Mouse (Mus musculus) CH12.LX (cell line): ENCODE data around the gene Agbl3. TPM values are rescaled to one million over a fixed set of nuclear protein-coding genes. Genes with fewer than 3 reads are reported as not detected.

Experiments
- DNase-seq: peaks from one replicate; pipeline ENCODE4 v3.0.0-alpha.2; 2013; ENCODE audit errors: extremely low read depth
- H3K27ac ChIP-seq: 2 replicates; pipeline ENCODE4 v1.5.1; 2012; ENCODE audit warnings: low read depth, mild to moderate bottlenecking, control low read depth, moderate library complexity; ENCODE audit not compliant: insufficient read depth
- H3K27me3 ChIP-seq: replicated peaks from 2 replicates; pipeline ENCODE3; 2012; ENCODE audit warnings: inconsistent platforms
- H3K36me3 ChIP-seq, 2 experiments: replicated peaks in 1 of 2; 2 replicates each; pipeline versions ENCODE3 to v1.6.1; 2012; ENCODE audit warnings: inconsistent platforms in 1 of 2, low read length in 1 of 2, mild to moderate bottlenecking in 1 of 2, mixed read lengths in 1 of 2, moderate library complexity in 1 of 2; ENCODE audit not compliant: control insufficient read depth in 1 of 2, insufficient read depth in 1 of 2
- H3K4me1 ChIP-seq, 2 experiments: 2 replicates each; pipeline ENCODE4 v1.6.1; 2012; ENCODE audit warnings: inconsistent platforms in 1 of 2, moderate library complexity in 1 of 2; ENCODE audit not compliant: insufficient read depth in 2 of 2, control insufficient read depth in 1 of 2
- H3K4me2 ChIP-seq: 2 replicates; pipeline ENCODE4 v1.6.1; 2012; ENCODE audit warnings: low read depth, mild to moderate bottlenecking, control low read depth; ENCODE audit not compliant: poor library complexity, insufficient read depth, severe bottlenecking
- H3K4me3 ChIP-seq, 3 experiments: fragments of 150-350 bp in 1 of 3; sonication (generic) in 1 of 3; replicated peaks in 1 of 3; 2 replicates each; pipeline versions ENCODE3 to v1.5.1; 2011 to 2012; ENCODE audit warnings: low read depth in 2 of 3, low read length in 2 of 3, mild to moderate bottlenecking in 2 of 3, moderate library complexity in 2 of 3, control low read depth in 1 of 3, improper control_type of control experiment in 1 of 3, inconsistent platforms in 1 of 3, mixed read lengths in 1 of 3; ENCODE audit not compliant: poor library complexity in 1 of 3
- H3K79me2 ChIP-seq: replicated peaks from 2 replicates; pipeline ENCODE4 v1.6.1; 2012; ENCODE audit warnings: mild to moderate bottlenecking, moderate library complexity; ENCODE audit not compliant: control insufficient read depth, poor library complexity, insufficient read depth, severe bottlenecking; ENCODE audit errors: extremely low read depth
- H3K9ac ChIP-seq: 2 replicates; pipeline ENCODE4 v1.6.1; 2012; ENCODE audit warnings: low read depth, mild to moderate bottlenecking, control low read depth, moderate library complexity; ENCODE audit not compliant: insufficient read depth
- H3K9me3 ChIP-seq: replicated peaks from 2 replicates; pipeline ENCODE3; 2012; ENCODE audit warnings: low read length, inconsistent platforms, mixed read lengths
- BHLHE40 ChIP-seq: IDR thresholded peaks from 2 replicates; pipeline ENCODE4 v1.6.1; 2011; ENCODE audit warnings: mild to moderate bottlenecking, low read depth, low read length, improper control_type of control experiment
- CHD1 ChIP-seq: IDR thresholded peaks from 2 replicates; pipeline ENCODE4 v1.6.1; 2012; ENCODE audit warnings: low read depth, low read length, improper control_type of control experiment, inconsistent platforms
- CHD2 ChIP-seq: IDR thresholded peaks from 2 replicates; pipeline ENCODE4 v1.6.1; 2011; ENCODE audit warnings: low read length, improper control_type of control experiment
- CTCF ChIP-seq, 2 experiments: IDR thresholded peaks in 1 of 2; conservative IDR thresholded peaks in 1 of 2; 2 replicates each; pipeline ENCODE4 v1.5.1; 2011 to 2012; ENCODE audit warnings: low read depth in 2 of 2, low read length in 2 of 2, improper control_type of control experiment in 1 of 2, inconsistent platforms in 1 of 2, mild to moderate bottlenecking in 1 of 2, moderate library complexity in 1 of 2
- E2F4 ChIP-seq: IDR thresholded peaks from 2 replicates; pipeline ENCODE4 v1.6.1; 2011; ENCODE audit warnings: low read depth, low read length, improper control_type of control experiment; ENCODE audit not compliant: insufficient replicate concordance
- ELF1 ChIP-seq: IDR thresholded peaks from 2 replicates; pipeline ENCODE4 v1.6.1; 2014; ENCODE audit warnings: low read depth, mild to moderate bottlenecking, inconsistent platforms, low read length, improper control_type of control experiment
- EP300 ChIP-seq: IDR thresholded peaks from 2 replicates; pipeline ENCODE4 v1.6.1; 2011; ENCODE audit warnings: low read length, improper control_type of control experiment
- ETS1 ChIP-seq: conservative IDR thresholded peaks from 2 replicates; pipeline ENCODE4 v1.6.1; 2012; ENCODE audit warnings: low read depth, mild to moderate bottlenecking, inconsistent platforms, low read length, improper control_type of control experiment, moderate library complexity
- GABPA ChIP-seq: IDR thresholded peaks from 2 replicates; pipeline ENCODE4 v1.6.1; 2012; ENCODE audit warnings: low read depth, low read length, improper control_type of control experiment, inconsistent platforms; ENCODE audit not compliant: insufficient replicate concordance
- HCFC1 ChIP-seq: IDR thresholded peaks from 2 replicates; pipeline ENCODE4 v1.6.1; 2012; ENCODE audit warnings: low read depth, mild to moderate bottlenecking, inconsistent platforms, low read length, improper control_type of control experiment
- IRF4 ChIP-seq: IDR thresholded peaks from 2 replicates; pipeline ENCODE4 v1.6.1; 2014; ENCODE audit warnings: low read depth, mild to moderate bottlenecking, inconsistent platforms, low read length, improper control_type of control experiment
- JUN ChIP-seq: IDR thresholded peaks from 2 replicates; pipeline ENCODE4 v1.6.1; 2011; ENCODE audit warnings: low read depth, mild to moderate bottlenecking, low read length, improper control_type of control experiment, moderate library complexity; ENCODE audit not compliant: insufficient read depth
- JUND ChIP-seq: conservative IDR thresholded peaks from 2 replicates; pipeline ENCODE4 v1.6.1; 2011; ENCODE audit warnings: low read depth, low read length, improper control_type of control experiment
- KAT2A ChIP-seq: IDR thresholded peaks from 2 replicates; pipeline ENCODE4 v1.6.1; 2012; ENCODE audit warnings: low read length, improper control_type of control experiment, inconsistent platforms; ENCODE audit not compliant: insufficient replicate concordance
- MAFK ChIP-seq: IDR thresholded peaks from 2 replicates; pipeline ENCODE4 v1.6.1; 2011; ENCODE audit warnings: low read length, improper control_type of control experiment; ENCODE audit not compliant: insufficient replicate concordance
- MAX ChIP-seq: IDR thresholded peaks from 2 replicates; pipeline ENCODE4 v1.6.1; 2011; ENCODE audit warnings: low read length, improper control_type of control experiment
- MEF2A ChIP-seq: IDR thresholded peaks from 2 replicates; pipeline ENCODE4 v1.6.1; 2014; ENCODE audit warnings: low read depth, mild to moderate bottlenecking, inconsistent platforms, low read length, improper control_type of control experiment, borderline replicate concordance
- MYC ChIP-seq: IDR thresholded peaks from 2 replicates; pipeline ENCODE4 v1.6.1; 2011; ENCODE audit warnings: low read depth, mild to moderate bottlenecking, improper control_type of control experiment, low read length
- NELFE ChIP-seq: IDR thresholded peaks from 2 replicates; pipeline ENCODE4 v1.6.1; 2011; ENCODE audit warnings: low read depth, low read length, improper control_type of control experiment
- NRF1 ChIP-seq: IDR thresholded peaks from 2 replicates; pipeline ENCODE4 v1.6.1; 2014; ENCODE audit warnings: low read depth, mild to moderate bottlenecking, inconsistent platforms, low read length, improper control_type of control experiment, moderate library complexity
- PAX5 ChIP-seq: IDR thresholded peaks from 2 replicates; pipeline ENCODE4 v1.6.1; 2012; ENCODE audit warnings: low read length, inconsistent platforms, mixed read lengths
- POLR2A ChIP-seq: IDR thresholded peaks from 2 replicates; pipeline ENCODE4 v1.6.1; 2011; ENCODE audit warnings: low read depth, mild to moderate bottlenecking, improper control_type of control experiment, low read length
- POLR2AphosphoS2 ChIP-seq: IDR thresholded peaks from 2 replicates; pipeline ENCODE4 v1.6.1; 2011; ENCODE audit warnings: low read depth, low read length, improper control_type of control experiment
- RAD21 ChIP-seq: IDR thresholded peaks from 2 replicates; pipeline ENCODE4 v1.6.1; 2011; ENCODE audit warnings: low read depth, mild to moderate bottlenecking, low read length, improper control_type of control experiment, moderate library complexity
- RCOR1 ChIP-seq: conservative IDR thresholded peaks from 2 replicates; pipeline ENCODE4 v1.6.1; 2012; ENCODE audit warnings: low read depth, mild to moderate bottlenecking, inconsistent platforms, low read length, improper control_type of control experiment
- SIN3A ChIP-seq: IDR thresholded peaks from 2 replicates; pipeline ENCODE4 v1.6.1; 2012; ENCODE audit warnings: low read length, improper control_type of control experiment, inconsistent platforms
- SMC3 ChIP-seq: IDR thresholded peaks from 2 replicates; pipeline ENCODE4 v1.6.1; 2011; ENCODE audit warnings: low read depth, low read length, improper control_type of control experiment
- TBP ChIP-seq: conservative IDR thresholded peaks from 2 replicates; pipeline ENCODE4 v1.6.1; 2011; ENCODE audit warnings: low read depth, low read length, improper control_type of control experiment
- TCF12 ChIP-seq: IDR thresholded peaks from 2 replicates; pipeline ENCODE4 v1.6.1; 2014; ENCODE audit warnings: low read depth, mild to moderate bottlenecking, inconsistent platforms, low read length, improper control_type of control experiment
- USF1 ChIP-seq: IDR thresholded peaks from 2 replicates; pipeline ENCODE4 v1.6.1; 2014; ENCODE audit warnings: low read depth, mild to moderate bottlenecking, inconsistent platforms, low read length, improper control_type of control experiment
- USF2 ChIP-seq: conservative IDR thresholded peaks from 2 replicates; pipeline ENCODE4 v1.6.1; 2011; ENCODE audit warnings: low read depth, low read length, improper control_type of control experiment
- ZC3H11A ChIP-seq: IDR thresholded peaks from 2 replicates; pipeline ENCODE4 v1.6.1; 2012; ENCODE audit warnings: low read depth, mild to moderate bottlenecking, inconsistent platforms, low read length, improper control_type of control experiment
- ZKSCAN1 ChIP-seq: IDR thresholded peaks from 2 replicates; pipeline ENCODE4 v1.6.1; 2012; ENCODE audit warnings: low read depth, inconsistent platforms, low read length, improper control_type of control experiment, borderline replicate concordance
- ZMIZ1 ChIP-seq: IDR thresholded peaks from 2 replicates; pipeline ENCODE4 v1.6.1; 2012; ENCODE audit warnings: low read depth, mild to moderate bottlenecking, inconsistent platforms, low read length, improper control_type of control experiment
- ZNF384 ChIP-seq: IDR thresholded peaks from 2 replicates; pipeline ENCODE4 v1.6.1; 2012; ENCODE audit warnings: low read depth, low read length, improper control_type of control experiment, inconsistent platforms
- dilution Hi-C: fragments of 300-500 bp; cut with MboI; formaldehyde crosslinking; loops from 2 replicates; pipeline ENCODE4 v1.14.3; 2020; ENCODE audit warnings: low sequenced_read_pairs; ENCODE audit not compliant: extremely low pct_unique_long_range_greater_than_20kb, extremely low pct_ligation_motif_present
- in situ Hi-C: fragments of 300-500 bp; cut with MboI; formaldehyde crosslinking; loops from 3 replicates; pipeline ENCODE4 v1.14.3; 2019; ENCODE audit warnings: low sequenced_read_pairs, low pct_ligation_motif_present, low pct_unique_long_range_greater_than_20kb, mixed read lengths
- polyA plus RNA-seq: library from polyadenylated mRNA; unstranded; fragments of >175 nt; gene quantifications from 2 replicates; pipeline ENCODE4 v1.2.1, GENCODE M21; 2012; ENCODE audit warnings: low read depth; ENCODE audit not compliant: insufficient read length
- total RNA-seq, 2 experiments: library from RNA; depleted of rRNA; stranded (reverse); fragments of 300-350 nt in 1 of 2; fragments of >200 nt in 1 of 2; gene quantifications; 2 replicates each; pipeline ENCODE4 v1.2.3; 2012 to 2014

Gene Agbl3
- total and polyA plus RNA-seq, 3 experiments: 1.9 to 4.8 (median 3.4) TPM

GRCm38 (mm10) chr6:34751625-34752024 lies 28.6 kb upstream of the Agbl3 start:
- dilution Hi-C loops (no loop called here), in situ Hi-C loops (loop anchor here (10.0 kb wide), 2 partner anchors 197 to 237 kb away; no protein-coding TSS in a partner anchor)
- H3K27ac ChIP-seq: no peak overlapping the region
- no peaks in the 10 kb centered on the region for H3K79me2 ChIP-seq
- H3K4me3 ChIP-seq: no peak overlapping the region
- TF ChIP-seq ZNF384: no peak
- H3K27me3 ChIP-seq: no peaks in the 10 kb centered on the region
- no peak overlapping the region for H3K9ac ChIP-seq
- H3K4me2 ChIP-seq: no peak overlapping the region
- DNase-seq: no peak
- H3K36me3 ChIP-seq: no peaks in the 10 kb centered on the region
- no peaks in the 10 kb centered on the region for H3K4me1 ChIP-seq
- H3K9me3 ChIP-seq: no peaks in the 10 kb centered on the region

DNA sequence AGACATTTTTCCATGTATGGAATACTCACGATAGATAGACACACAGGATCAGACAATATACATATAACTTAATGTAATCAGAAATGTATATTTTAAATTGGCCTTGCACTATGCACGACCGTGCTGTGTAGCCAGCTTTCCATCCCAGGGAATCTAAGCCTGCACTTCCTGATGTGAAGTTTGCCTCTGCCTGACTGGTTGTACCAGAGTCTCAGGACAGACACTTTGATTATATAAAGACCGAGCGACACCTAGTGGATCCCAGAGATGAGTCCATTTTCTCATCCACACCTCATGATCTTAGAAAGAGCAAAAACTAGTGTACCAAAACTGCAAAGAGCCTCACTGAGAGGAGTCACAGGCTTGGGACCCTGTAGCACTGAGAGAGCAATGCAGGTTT lies 25.8 kb upstream of the Agbl3 start:
- no peak overlapping the region for H3K4me2 ChIP-seq
- no peaks in the 10 kb centered on the region for H3K27me3 ChIP-seq
- in situ Hi-C loops (loop anchor here (10.0 kb wide), 2 partner anchors 200 to 240 kb away; no protein-coding TSS in a partner anchor), dilution Hi-C loops (no loop called here)
- H3K4me3 ChIP-seq: no peak overlapping the region
- no peaks in the 10 kb centered on the region for H3K9me3 ChIP-seq
- H3K27ac ChIP-seq: no peak overlapping the region
- DNase-seq: peak; percentile 73
- no peak overlapping the region for H3K9ac ChIP-seq
- no peaks in the 10 kb centered on the region for H3K79me2 ChIP-seq
- H3K4me1 ChIP-seq: no peaks in the 10 kb centered on the region
- no peaks in the 10 kb centered on the region for H3K36me3 ChIP-seq
- TF ChIP-seq RCOR1: no peak
- TF ChIP-seq MAFK: no peak
- TF ChIP-seq USF2: no peak
- TF ChIP-seq ETS1: no peak
- TF ChIP-seq ZMIZ1: no peak
- no peak for TF ChIP-seq JUN
- TF ChIP-seq JUND: 0 out of 2 replicates have a peak, but pooled peaks have one; percentile 27
- no peak for TF ChIP-seq TCF12
- TF ChIP-seq TBP: no peak
- peak; percentile 91 for TF ChIP-seq SMC3
- TF ChIP-seq NELFE: no peak
- TF ChIP-seq POLR2A: no peak
- TF ChIP-seq EP300: no peak
- no peak for TF ChIP-seq SIN3A
- TF ChIP-seq ZKSCAN1: no peak
- no peak for TF ChIP-seq BHLHE40
- TF ChIP-seq ZC3H11A: peak; percentile 94
- no peak for TF ChIP-seq POLR2AphosphoS2
- no peak for TF ChIP-seq HCFC1
- TF ChIP-seq GABPA: no peak
- TF ChIP-seq PAX5: no peak
- peak; percentile 47 to 93 for TF ChIP-seq CTCF (conservative IDR thresholded peaks at IDR 0.05 in 1 of 2, IDR thresholded peaks at IDR 0.05 in 1 of 2; ENCODE audit: low read depth in 2 of 2, low read length in 2 of 2)
- TF ChIP-seq KAT2A: no peak
- no peak for TF ChIP-seq MYC
- 0 out of 2 replicates have a peak, but pooled peaks have one; percentile 10 for TF ChIP-seq MEF2A
- no peak for TF ChIP-seq ZNF384
- no peak for TF ChIP-seq CHD2
- no peak for TF ChIP-seq IRF4
- no peak for TF ChIP-seq MAX
- TF ChIP-seq E2F4: no peak
- TF ChIP-seq ELF1: peak; percentile 63; the same call in 1 of the 2 replicates
- no peak for TF ChIP-seq USF1
- no peak for TF ChIP-seq CHD1
- no peak for TF ChIP-seq NRF1
- TF ChIP-seq RAD21: peak; percentile 95
